In genomic region chr2:25501593-25502486, GRCm38 (mm10) we compare ENCODE assay signal across 8 mouse cellular contexts. TPM values are rescaled to one million over a fixed set of nuclear protein-coding genes. Genes with fewer than 3 reads are reported as not detected.
A peak's percentile ranks its signal among the peaks of the same experiment; 100 is the strongest.
DNase-seq lines count a peak whose midpoint lies in the region; ATAC-seq and TF ChIP-seq lines count a peak whose summit lies in the region.

TSS of gene C8g (minus strand) at chr2:25501719.

- TF ChIP-seq CTCF in layer of hippocampus, adult 2 months (conservative IDR thresholded peaks at IDR 0.05) = peak; percentile 34
- TF ChIP-seq CTCF in bone marrow, adult 2 months (IDR thresholded peaks at IDR 0.05; ENCODE audit: control insufficient read depth, insufficient read depth, low read length) = no peak
- TF ChIP-seq CTCF in stomach, postnatal 0 days (IDR thresholded peaks at IDR 0.05; ENCODE audit: low read depth) = peak; percentile 22; the same call in 1 of the 2 replicates

- peak within 1 kb of the TSS; percentile 98 for H3K4me2 ChIP-seq in forebrain, embryonic 13.5 days
- peak within 1 kb of the TSS; percentile 99 for H3K4me2 ChIP-seq in liver, embryonic 11.5 days
- peak within 1 kb of the TSS; percentile 89 for H3K4me2 ChIP-seq in stomach, postnatal 0 days (replicated peaks; ENCODE audit: low read depth)

- TF ChIP-seq EP300 in stomach, postnatal 0 days (optimal IDR thresholded peaks at IDR 0.05) = no peak

- peaks cover 42% of the 10 kb centered on the region for H3K36me3 ChIP-seq in forebrain, embryonic 13.5 days (ENCODE audit: poor library complexity, severe bottlenecking)
- H3K36me3 ChIP-seq in liver, embryonic 11.5 days (ENCODE audit: control insufficient read depth, insufficient read depth, low read length) = peaks cover 7% of the 10 kb centered on the region
- peaks cover 7% of the 10 kb centered on the region; the same call in 1 of the 2 replicates for H3K36me3 ChIP-seq in stomach, postnatal 0 days (ENCODE audit: control insufficient read depth, insufficient read depth, low read length)

- H3K27me3 ChIP-seq in forebrain, embryonic 13.5 days = no peaks in the 10 kb centered on the region
- H3K27me3 ChIP-seq in liver, embryonic 11.5 days (replicated peaks; ENCODE audit: control insufficient read depth, insufficient read depth, low read length) = no peaks in the 10 kb centered on the region
- H3K27me3 ChIP-seq in stomach, postnatal 0 days (ENCODE audit: control insufficient read depth, insufficient read depth, low read length) = no peaks in the 10 kb centered on the region

- no peak for ATAC-seq in forebrain, embryonic 13.5 days
- ATAC-seq in liver, embryonic 11.5 days (replicated peaks; ENCODE audit: low FRiP score) = no peak
- ATAC-seq in stomach, postnatal 0 days (ENCODE audit: low FRiP score, low TSS enrichment) = no peak

- H3K4me3 ChIP-seq in layer of hippocampus, adult 2 months = peak within 1 kb of the TSS; percentile 68
- H3K4me3 ChIP-seq in bone marrow, adult 2 months (replicated peaks; ENCODE audit: control insufficient read depth, low read depth, low read length) = peak within 1 kb of the TSS; percentile 96
- H3K4me3 ChIP-seq in forebrain, embryonic 13.5 days = peak within 1 kb of the TSS; percentile 93
- H3K4me3 ChIP-seq in liver, embryonic 11.5 days (ENCODE audit: low read depth, low read length) = peak within 1 kb of the TSS; percentile 91
- peak within 1 kb of the TSS; percentile 84 for H3K4me3 ChIP-seq in stomach, postnatal 0 days (ENCODE audit: low read depth, low read length)

- no peak for DNase-seq in layer of hippocampus, adult 2 months (ENCODE audit: low spot score in 2 of 2)
- DNase-seq in layer of hippocampus, postnatal 10 days (ENCODE audit: low spot score in 2 of 2) = no peak
- no peak for DNase-seq in liver, embryonic 11.5 days (ENCODE audit: low spot score)
- DNase-seq in stomach, postnatal 0 days (ENCODE audit: low spot score) = no peak
- no peak for DNase-seq in adrenal gland, adult 8-10 months
- DNase-seq in ovary, postnatal 14 days (ENCODE audit: low spot score) = no peak

- H3K27ac ChIP-seq in layer of hippocampus, adult 2 months = peak within 1 kb of the TSS; percentile 96
- H3K27ac ChIP-seq in bone marrow, adult 2 months (ENCODE audit: control insufficient read depth, insufficient read depth, low read depth, low read length, poor library complexity) = peak within 1 kb of the TSS; percentile 66
- H3K27ac ChIP-seq in forebrain, embryonic 13.5 days = peak within 1 kb of the TSS; percentile 74
- peak within 1 kb of the TSS; percentile 86 for H3K27ac ChIP-seq in liver, embryonic 11.5 days (ENCODE audit: low read depth, low read length)
- peak within 1 kb of the TSS; percentile 86 for H3K27ac ChIP-seq in stomach, postnatal 0 days (replicated peaks)

- no peaks in the 10 kb centered on the region for H3K9me3 ChIP-seq in forebrain, embryonic 13.5 days (replicated peaks)
- no peaks in the 10 kb centered on the region for H3K9me3 ChIP-seq in liver, embryonic 11.5 days (ENCODE audit: control insufficient read depth, low read length)
- no peaks in the 10 kb centered on the region for H3K9me3 ChIP-seq in stomach, postnatal 0 days (ENCODE audit: control insufficient read depth, low read length)

- peak within 1 kb of the TSS; percentile 97 for H3K9ac ChIP-seq in forebrain, embryonic 13.5 days
- H3K9ac ChIP-seq in liver, embryonic 11.5 days (ENCODE audit: low read depth, low read length) = peak within 1 kb of the TSS; percentile 97
- peak within 1 kb of the TSS; percentile 97 for H3K9ac ChIP-seq in stomach, postnatal 0 days (ENCODE audit: low read length)

- 73% methylated on average over 20 of the region's 20 CpGs for WGBS in bone marrow, adult 2 months
- WGBS in forebrain, embryonic 13.5 days = 78% methylated on average over 20 of the region's 20 CpGs
- 78% methylated on average over 20 of the region's 20 CpGs for WGBS in liver, embryonic 11.5 days
- 71% methylated on average over 20 of the region's 20 CpGs for WGBS in stomach, postnatal 0 days

- peaks cover 8% of the 10 kb centered on the region for H3K4me1 ChIP-seq in bone marrow, adult 2 months (ENCODE audit: control insufficient read depth, insufficient read depth, low read length)
- peaks cover 21% of the 10 kb centered on the region for H3K4me1 ChIP-seq in forebrain, embryonic 13.5 days
- H3K4me1 ChIP-seq in liver, embryonic 11.5 days (replicated peaks; ENCODE audit: control insufficient read depth, insufficient read depth, low read length) = peaks cover 31% of the 10 kb centered on the region
- H3K4me1 ChIP-seq in stomach, postnatal 0 days (replicated peaks; ENCODE audit: control insufficient read depth, insufficient read depth) = 0 out of 2 replicates have a peak, but pooled peaks cover 10% of the 10 kb centered on the region

- no peak for TF ChIP-seq POLR2A in bone marrow, adult 2 months (IDR thresholded peaks at IDR 0.05; ENCODE audit: borderline replicate concordance, control insufficient read depth, low read depth, low read length)

RNA-seq across cellular contexts. Expression of gene C8g, which starts in this region (rescaled TPM):
- total RNA-seq in layer of hippocampus, adult 2 months (2021) = 1 to 10 TPM in 1 of 2 experiments, under 1 TPM in 1; 0.97 to 1.5 TPM
- 1 to 10 TPM; 1.5 to 1.9 TPM for total RNA-seq in layer of hippocampus, postnatal 10 days (2021)
- polyA plus RNA-seq in bone marrow, adult 2 months (2011; ENCODE audit: insufficient read depth, insufficient read length, low replicate concordance, missing spikeins) = 1.6 and 6.2 TPM in 2 replicates
- polyA plus RNA-seq in forebrain, embryonic 13.5 days (2015; fragmentation: Nextera tagmentation; extraction: Ambion mirVana) = 4.2 and 5.2 TPM in 2 replicates
- polyA plus RNA-seq in liver, embryonic 11.5 days (2014; fragmentation: Nextera tagmentation; extraction: Ambion mirVana) = 14.9 and 16.8 TPM in 2 replicates
- polyA plus RNA-seq in stomach, postnatal 0 days (2015; fragmentation: Nextera tagmentation; extraction: Ambion mirVana) = 2.8 and 3.8 TPM in 2 replicates
- 1 to 10 TPM in 3 of 4 experiments, under 1 TPM in 1; 0.70 to 2.3 (median 1.6) TPM for total RNA-seq in adrenal gland, adult 8-10 months (2022)
